Mouse (Mus musculus): ENCODE measurements around the gene Arhgap1. TPM values are rescaled to one million over a fixed set of nuclear protein-coding genes. Genes with fewer than 3 reads are reported as not detected.

Arhgap1 gene
- polyA plus RNA-seq, 2 experiments, result 105 to 121 TPM

- ATAC-seq (ENCODE audit: low FRiP score, low read depth) (no peak), DNase-seq (ENCODE audit: low spot score) (peak; percentile 47)
- 35% methylated on average over 1 of the region's 1 CpGs for WGBS
- Histone ChIP-seq H3K4me3 (replicated peaks; ENCODE audit: low read length) (no peak overlapping the region), H3K9ac (ENCODE audit: low read depth, low read length, severe bottlenecking) (no peak overlapping the region), H3K9me3 (ENCODE audit: control insufficient read depth, low read length) (no peaks in the 10 kb centered on the region), H3K36me3 (ENCODE audit: control insufficient read depth, insufficient read depth, low read length) (peaks cover 54% of the 10 kb centered on the region), H3K4me1 (ENCODE audit: control insufficient read depth, insufficient read depth, low read length) (peaks cover 11% of the 10 kb centered on the region), H3K4me2 (replicated peaks; ENCODE audit: low read depth, low read length, severe bottlenecking) (no peak overlapping the region), H3K27me3 (ENCODE audit: control insufficient read depth, insufficient read depth, low read length) (no peaks in the 10 kb centered on the region), H3K27ac (replicated peaks; ENCODE audit: low read depth, low read length) (no peak overlapping the region)
- no peak for TF ChIP-seq POLR2A (IDR thresholded peaks at IDR 0.05; ENCODE audit: borderline replicate concordance, extremely low read depth, insufficient read depth, insufficient read length)
Observed at GRCm38 (mm10) chr2:91646733-91647132, 2.9 kb upstream of the Arhgap1 start.

GRCm38 (mm10) chr2:91649152-91649551 is 508 bp upstream of the Arhgap1 start:
- WGBS, result 2% methylated on average over 15 of the region's 15 CpGs
- H3K27ac ChIP-seq (replicated peaks; ENCODE audit: low read depth, low read length), result peak overlapping the region; percentile 70; the same call in 1 of the 2 replicates
- peak overlapping the region; percentile 89 for H3K9ac ChIP-seq (ENCODE audit: low read depth, low read length, severe bottlenecking)
- no peaks in the 10 kb centered on the region for H3K27me3 ChIP-seq (ENCODE audit: control insufficient read depth, insufficient read depth, low read length)
- H3K4me2 ChIP-seq (replicated peaks; ENCODE audit: low read depth, low read length, severe bottlenecking), result peak overlapping the region; percentile 82
- H3K4me3 ChIP-seq (replicated peaks; ENCODE audit: low read length), result peak overlapping the region; percentile 71
- ATAC-seq (ENCODE audit: low FRiP score, low read depth) (no peak), DNase-seq (ENCODE audit: low spot score) (no peak)
- H3K4me1 ChIP-seq (ENCODE audit: control insufficient read depth, insufficient read depth, low read length), result peaks cover 11% of the 10 kb centered on the region
- no peak for TF ChIP-seq POLR2A (IDR thresholded peaks at IDR 0.05; ENCODE audit: borderline replicate concordance, extremely low read depth, insufficient read depth, insufficient read length)
- H3K9me3 ChIP-seq (ENCODE audit: control insufficient read depth, low read length), result no peaks in the 10 kb centered on the region
- peaks cover 51% of the 10 kb centered on the region for H3K36me3 ChIP-seq (ENCODE audit: control insufficient read depth, insufficient read depth, low read length)

- peak; percentile 46 for ATAC-seq (ENCODE audit: low FRiP score, low read depth)
- no peak for DNase-seq (ENCODE audit: low spot score)
Observed at GRCm38 (mm10) chr2:91650360-91650995, 818 bp downstream of the Arhgap1 start.

DNA sequence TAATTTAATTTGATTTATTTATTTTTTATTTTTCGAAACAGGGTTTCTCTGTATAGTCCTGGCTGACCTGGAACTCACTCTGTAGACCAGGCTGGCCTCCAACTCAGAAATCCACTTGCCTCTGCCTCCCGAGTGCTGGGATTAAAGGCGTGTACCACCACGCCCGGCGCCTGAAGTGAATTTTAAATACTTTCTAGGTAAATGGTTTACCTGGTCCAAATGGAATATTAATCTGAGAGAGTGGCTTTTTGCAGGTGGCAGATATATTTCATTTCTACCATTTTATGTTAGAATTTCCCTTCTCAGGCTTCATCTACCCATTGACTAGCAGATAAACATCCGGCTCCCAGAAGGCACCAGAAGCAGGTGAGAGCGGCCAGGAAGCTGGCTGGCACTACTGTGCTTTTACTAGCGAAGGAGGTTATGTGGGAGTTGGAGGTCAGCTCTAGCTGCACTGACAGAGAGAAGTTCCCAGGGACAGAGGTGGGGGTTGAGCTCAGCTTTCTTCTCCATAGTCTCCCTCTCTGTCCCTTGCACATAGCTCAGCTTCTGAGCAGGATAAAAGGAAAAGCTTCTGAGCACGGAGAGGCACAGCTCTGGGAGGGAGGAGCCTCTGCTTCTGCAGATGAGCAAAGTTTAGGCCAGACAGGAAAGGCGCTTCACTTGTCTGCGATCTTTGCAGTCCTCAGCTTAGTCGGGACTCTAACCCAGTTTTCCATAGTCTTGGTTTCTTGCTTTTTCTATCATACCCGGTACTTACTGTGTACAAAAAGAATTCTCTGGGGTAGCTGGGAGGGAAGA is 2.0 kb downstream of the Arhgap1 start:
- Histone ChIP-seq H3K27me3 (ENCODE audit: control insufficient read depth, insufficient read depth, low read length) (no peaks in the 10 kb centered on the region), H3K27ac (replicated peaks; ENCODE audit: low read depth, low read length) (no peak overlapping the region), H3K9me3 (ENCODE audit: control insufficient read depth, low read length) (no peaks in the 10 kb centered on the region), H3K4me3 (replicated peaks; ENCODE audit: low read length) (no peak overlapping the region), H3K4me2 (replicated peaks; ENCODE audit: low read depth, low read length, severe bottlenecking) (no peak overlapping the region), H3K36me3 (ENCODE audit: control insufficient read depth, insufficient read depth, low read length) (peaks cover 51% of the 10 kb centered on the region), H3K9ac (ENCODE audit: low read depth, low read length, severe bottlenecking) (no peak overlapping the region), H3K4me1 (ENCODE audit: control insufficient read depth, insufficient read depth, low read length) (peaks cover 11% of the 10 kb centered on the region)
- 88% methylated on average over 14 of the region's 14 CpGs for WGBS
- no peak for TF ChIP-seq POLR2A (IDR thresholded peaks at IDR 0.05; ENCODE audit: borderline replicate concordance, extremely low read depth, insufficient read depth, insufficient read length)
- DNase-seq (ENCODE audit: low spot score), result no peak
- ATAC-seq (ENCODE audit: low FRiP score, low read depth), result no peak

More at GRCm38 (mm10) chr2:91650360-91650995, 818 bp downstream of the Arhgap1 start:
- Histone ChIP-seq H3K4me2 (replicated peaks; ENCODE audit: low read depth, low read length, severe bottlenecking) (peak overlapping the region; percentile 82), H3K27me3 (ENCODE audit: control insufficient read depth, insufficient read depth, low read length) (no peaks in the 10 kb centered on the region), H3K9ac (ENCODE audit: low read depth, low read length, severe bottlenecking) (peak overlapping the region; percentile 89), H3K9me3 (ENCODE audit: control insufficient read depth, low read length) (no peaks in the 10 kb centered on the region), H3K36me3 (ENCODE audit: control insufficient read depth, insufficient read depth, low read length) (peaks cover 51% of the 10 kb centered on the region), H3K27ac (replicated peaks; ENCODE audit: low read depth, low read length) (peak overlapping the region; percentile 81), H3K4me1 (ENCODE audit: control insufficient read depth, insufficient read depth, low read length) (peaks cover 11% of the 10 kb centered on the region), H3K4me3 (replicated peaks; ENCODE audit: low read length) (peak overlapping the region; percentile 71)
- WGBS, result 13% methylated on average over 16 of the region's 16 CpGs
- TF ChIP-seq POLR2A (IDR thresholded peaks at IDR 0.05; ENCODE audit: borderline replicate concordance, extremely low read depth, insufficient read depth, insufficient read length), result no peak

- ATAC-seq (ENCODE audit: low FRiP score, low read depth), result no peak
- Histone ChIP-seq H3K27me3 (ENCODE audit: control insufficient read depth, insufficient read depth, low read length) (no peaks in the 10 kb centered on the region), H3K4me1 (ENCODE audit: control insufficient read depth, insufficient read depth, low read length) (peaks cover 11% of the 10 kb centered on the region), H3K9me3 (ENCODE audit: control insufficient read depth, low read length) (no peaks in the 10 kb centered on the region), H3K9ac (ENCODE audit: low read depth, low read length, severe bottlenecking) (no peak overlapping the region), H3K27ac (replicated peaks; ENCODE audit: low read depth, low read length) (no peak overlapping the region), H3K4me3 (replicated peaks; ENCODE audit: low read length) (no peak overlapping the region), H3K36me3 (ENCODE audit: control insufficient read depth, insufficient read depth, low read length) (peaks cover 51% of the 10 kb centered on the region), H3K4me2 (replicated peaks; ENCODE audit: low read depth, low read length, severe bottlenecking) (no peak overlapping the region)
- no peak for TF ChIP-seq POLR2A (IDR thresholded peaks at IDR 0.05; ENCODE audit: borderline replicate concordance, extremely low read depth, insufficient read depth, insufficient read length)
- DNase-seq (ENCODE audit: low spot score), result no peak
- 60% methylated on average over 6 of the region's 6 CpGs for WGBS
Observed at GRCm38 (mm10) chr2:91652863-91653262, 3.2 kb downstream of the Arhgap1 start.
